Mouse (Mus musculus): ENCODE measurements around the gene Sipa1l1.

The Sipa1l1 gene

GRCm38 (mm10) chr12:82168820-82169533, at the start of gene Sipa1l1:
Gene Sipa1l1 (plus strand): TSS chr12:82169320.
- peak; percentile 99 for DNase-seq

GRCm38 (mm10) chr12:82121947-82122346, 47.2 kb upstream of the Sipa1l1 start:
- DNase-seq, result no peak

GRCm38 (mm10) chr12:82122450-82123249, 46.5 kb upstream of the Sipa1l1 start:
- peak; percentile 50 for DNase-seq

DNA sequence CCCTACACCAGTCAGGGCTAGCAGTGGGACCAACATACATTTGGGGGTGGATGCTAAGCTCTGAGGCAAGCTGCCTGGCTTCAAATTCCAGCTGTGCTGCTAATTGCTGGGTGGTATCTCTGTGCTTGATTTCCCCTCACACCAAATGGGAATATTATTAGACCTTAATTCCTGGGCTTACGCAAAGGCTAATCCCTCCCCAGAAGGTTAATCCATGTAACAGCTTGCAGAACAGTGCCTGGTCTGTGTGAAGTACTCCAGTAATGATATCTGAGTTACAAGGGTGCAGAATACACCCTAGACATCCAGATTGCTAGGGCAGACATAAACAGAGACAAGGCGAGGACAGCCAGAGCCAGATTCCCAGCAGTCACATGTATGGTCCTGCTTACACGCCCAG, 42.3 kb upstream of the Sipa1l1 start:
- no peak for DNase-seq

- DNase-seq, result no peak
Observed at GRCm38 (mm10) chr12:82139234-82140166, 29.6 kb upstream of the Sipa1l1 start.

DNA sequence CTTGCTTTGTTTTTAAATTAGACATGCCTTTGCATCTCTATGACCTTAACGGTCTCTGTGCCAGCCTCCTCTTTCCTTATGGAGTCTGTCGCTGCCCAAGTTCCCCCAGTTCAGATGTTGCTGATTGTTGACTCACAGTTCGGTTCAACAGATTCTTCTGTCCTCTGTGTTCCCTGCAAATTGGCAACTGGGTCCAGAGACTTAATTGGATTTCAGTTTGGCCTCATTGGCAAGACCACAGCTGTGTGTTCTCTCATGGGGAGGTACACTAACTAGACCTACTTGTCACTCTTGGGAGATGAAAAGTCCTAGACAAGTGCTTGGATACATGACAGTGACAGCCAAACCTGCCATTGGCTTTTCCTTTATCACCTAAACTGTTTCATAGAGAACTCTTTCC, 25.7 kb upstream of the Sipa1l1 start:
- no peak for DNase-seq

DNA sequence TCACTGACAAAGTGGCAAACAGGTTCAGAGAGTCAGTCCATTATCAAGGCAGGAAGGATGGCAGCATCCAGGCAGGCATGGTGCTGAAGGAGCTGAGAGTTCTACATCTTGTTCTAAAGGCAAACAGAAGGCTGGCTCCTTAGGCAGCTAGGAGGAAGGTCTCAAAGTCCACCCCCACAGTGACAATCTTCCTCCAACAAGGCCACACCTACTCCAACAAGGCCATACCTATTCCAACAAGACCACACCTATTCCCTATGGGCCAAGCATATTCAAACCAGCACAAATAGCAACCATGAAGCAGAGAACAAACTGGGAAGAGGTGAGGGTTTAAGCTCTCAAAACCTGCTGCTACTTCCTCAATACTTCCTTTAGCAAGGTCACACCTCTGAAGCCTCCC, 23.9 kb upstream of the Sipa1l1 start:
- no peak for DNase-seq

DNA sequence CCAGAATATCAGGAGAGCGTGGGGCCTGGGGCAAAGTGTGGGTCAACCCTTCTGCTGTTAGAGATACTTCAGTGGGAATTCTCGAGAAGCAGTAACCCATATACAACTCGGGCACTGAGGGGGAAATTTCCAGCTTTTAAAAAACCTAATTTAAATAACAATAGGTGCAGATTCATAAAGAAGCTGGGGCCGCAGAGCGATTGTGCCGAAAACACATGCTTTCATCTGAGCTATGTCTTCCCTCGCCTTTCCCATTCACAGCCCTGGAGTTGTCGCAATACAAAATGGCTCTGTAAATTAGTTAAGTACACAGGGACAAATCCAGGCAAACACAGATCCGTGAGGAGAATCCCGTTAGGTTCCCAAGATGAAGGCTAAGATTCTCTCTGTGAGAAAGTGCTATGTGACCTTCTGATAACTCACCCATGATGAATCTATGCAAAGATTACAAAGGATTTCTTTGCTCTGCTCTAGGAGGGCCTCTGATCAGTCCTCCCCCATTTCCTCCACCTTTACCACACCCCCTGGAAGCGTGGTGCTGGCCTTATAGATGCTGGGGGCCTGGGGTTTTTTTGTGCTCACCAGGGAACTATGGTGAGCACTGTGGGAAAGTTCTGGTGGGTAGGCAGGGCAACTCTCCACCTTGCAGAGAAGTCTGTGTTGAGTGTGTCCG, 22.0 kb upstream of the Sipa1l1 start:
- DNase-seq, result peak; percentile 27

- no peak for DNase-seq
Observed at GRCm38 (mm10) chr12:82148328-82148930, 20.7 kb upstream of the Sipa1l1 start.

- DNase-seq, result no peak
Observed at GRCm38 (mm10) chr12:82151019-82151418, 18.1 kb upstream of the Sipa1l1 start.

- no peak for DNase-seq
Observed at GRCm38 (mm10) chr12:82154527-82154926, 14.6 kb upstream of the Sipa1l1 start.

DNA sequence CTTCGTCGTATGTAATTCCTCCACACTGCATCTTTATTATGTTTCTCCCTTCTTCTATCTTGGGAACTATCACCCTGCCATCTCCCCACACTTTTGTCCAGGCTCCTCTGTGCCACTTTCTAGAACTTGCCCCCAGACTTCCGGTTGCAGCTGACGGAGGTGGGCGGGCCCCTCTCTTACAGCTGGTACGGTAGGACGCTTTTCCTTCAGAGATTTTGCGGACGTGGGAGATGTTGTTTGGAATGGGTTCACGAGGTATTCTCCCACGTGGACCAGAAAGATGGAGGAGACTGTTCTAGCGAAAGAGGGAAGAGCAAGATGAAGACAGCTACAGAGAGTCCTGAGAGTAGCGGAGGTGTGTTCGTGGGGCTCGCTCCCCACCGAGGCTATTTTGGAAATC, 10.6 kb upstream of the Sipa1l1 start:
- DNase-seq, result no peak

- no peak for DNase-seq
Observed at GRCm38 (mm10) chr12:82159372-82159771, 9.7 kb upstream of the Sipa1l1 start.

GRCm38 (mm10) chr12:82165651-82166050, 3.5 kb upstream of the Sipa1l1 start:
- DNase-seq, result no peak

- DNase-seq, result peak; percentile 59
Observed at GRCm38 (mm10) chr12:82166101-82166571, 3.0 kb upstream of the Sipa1l1 start.

DNA sequence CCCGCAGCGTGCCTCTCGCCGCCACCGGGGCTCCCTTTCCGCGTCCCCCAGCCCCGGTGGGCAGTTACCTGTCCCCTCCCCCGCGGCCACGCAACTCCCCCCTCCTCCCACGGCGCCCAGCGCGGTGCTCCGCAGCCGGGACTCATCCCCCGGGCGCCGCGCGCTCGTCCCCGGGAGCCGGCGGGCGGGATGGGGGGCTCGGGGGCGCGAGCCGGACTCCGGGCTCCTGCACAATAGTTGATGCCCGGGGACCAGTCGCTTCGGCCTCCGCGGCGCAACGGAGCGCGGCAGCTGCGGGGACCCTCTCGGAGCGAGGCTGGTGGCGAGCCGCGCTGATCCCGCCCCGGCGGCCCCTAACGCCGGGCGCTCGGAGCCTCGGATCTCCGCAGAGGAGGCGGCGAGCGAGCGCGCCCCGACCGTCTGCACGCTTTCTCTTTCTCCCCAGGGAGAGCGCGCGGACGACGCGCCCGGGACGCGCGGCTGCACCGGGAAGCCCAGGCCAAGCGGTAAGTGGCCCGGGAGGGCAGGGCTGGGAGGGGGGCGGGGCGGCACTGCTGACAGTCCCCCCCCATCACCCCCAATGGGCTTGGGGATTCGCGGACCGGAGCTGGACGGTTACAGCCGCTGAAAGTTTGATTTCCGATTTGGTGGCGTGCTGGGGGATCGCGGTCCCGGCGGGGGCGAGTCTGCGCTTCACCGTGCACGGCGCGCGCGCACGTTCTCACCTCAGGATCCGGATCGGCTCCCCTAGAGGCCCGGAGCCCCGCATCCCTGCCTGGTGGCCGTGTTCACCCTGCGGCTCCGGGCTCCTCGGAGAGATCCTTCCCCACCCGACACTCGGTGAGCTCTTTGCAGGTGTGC, 681 bp downstream of the Sipa1l1 start:
- DNase-seq, result peak; percentile 88

DNA sequence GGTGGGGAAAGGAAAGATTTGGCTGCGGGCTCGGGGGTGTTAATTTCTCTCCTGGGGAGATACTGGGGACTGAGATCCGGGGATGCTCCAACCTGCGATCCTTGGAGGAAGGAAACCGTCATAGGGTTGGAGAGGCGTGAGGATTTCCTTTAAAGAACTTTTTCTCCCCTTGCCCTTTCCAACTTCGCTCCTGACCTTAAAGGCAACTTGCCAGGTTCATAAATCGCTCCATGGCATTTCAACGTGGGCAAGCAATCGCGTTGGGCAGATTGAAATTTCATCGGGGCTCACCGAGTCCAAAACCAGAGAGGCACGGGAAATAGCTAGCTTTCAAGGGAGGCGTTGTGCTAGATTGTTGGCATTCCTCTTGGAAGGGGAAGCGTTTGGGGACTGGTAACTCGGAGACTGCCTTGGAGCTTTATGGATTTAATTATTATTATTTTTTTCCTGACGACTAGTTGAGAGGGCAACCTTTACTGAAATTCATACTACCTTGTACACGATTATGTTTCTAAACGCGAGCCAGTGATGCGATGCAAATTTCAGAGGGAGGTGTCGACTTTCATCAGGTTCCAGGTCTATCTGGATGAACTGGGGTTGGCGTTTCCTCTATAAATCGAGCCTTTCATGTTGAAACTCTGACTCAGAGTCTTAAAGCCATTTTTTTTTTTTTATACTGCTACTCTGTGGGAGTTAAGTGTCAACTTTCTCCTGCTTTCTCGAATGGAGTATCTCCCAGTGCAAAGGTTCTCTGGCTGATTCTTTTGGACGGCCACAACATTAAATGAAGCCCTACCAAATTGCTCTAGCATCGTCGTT, 1.6 kb downstream of the Sipa1l1 start:
- DNase-seq, result peak; percentile 47

DNA sequence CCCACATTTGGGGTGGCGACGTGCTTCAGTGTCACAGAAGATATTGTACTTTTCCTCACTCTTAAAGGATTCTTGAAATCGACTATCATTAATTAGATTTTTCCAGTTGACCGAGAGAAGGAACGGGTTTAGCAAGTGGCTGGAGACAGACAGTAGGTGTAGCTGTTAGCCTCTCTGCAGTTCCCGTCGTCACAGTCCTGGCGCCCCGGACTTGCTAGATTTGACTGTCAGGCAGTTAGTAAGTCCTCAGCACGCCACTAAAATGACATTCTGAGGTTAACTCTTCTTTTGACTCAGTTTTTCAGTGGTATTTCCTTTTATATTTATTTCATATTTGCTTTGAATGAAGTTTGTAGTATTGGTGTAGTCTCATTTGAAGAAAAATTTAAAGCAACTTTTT, 2.5 kb downstream of the Sipa1l1 start:
- DNase-seq, result peak; percentile 69

DNA sequence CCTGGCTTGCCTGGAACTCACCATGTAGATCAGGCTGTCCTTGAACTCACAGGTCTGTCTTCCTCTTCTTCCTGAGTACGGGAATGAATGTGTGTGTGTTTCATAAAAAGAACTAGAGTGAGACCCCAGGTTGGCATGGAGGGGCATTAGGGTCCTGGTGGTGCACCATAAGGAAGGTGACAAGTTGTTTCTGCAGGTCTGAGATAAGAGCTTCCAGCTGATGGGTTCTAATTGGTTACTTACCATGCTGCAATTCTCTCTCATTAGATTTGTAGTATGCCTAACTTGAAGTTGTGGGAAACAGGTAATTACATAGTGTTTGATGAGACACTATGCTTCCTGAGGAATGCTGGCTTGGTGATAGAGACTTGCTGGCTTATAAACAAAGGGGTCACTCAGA, 4.5 kb downstream of the Sipa1l1 start:
- no peak for DNase-seq

- DNase-seq, result no peak
Observed at GRCm38 (mm10) chr12:82175709-82176108, 6.6 kb downstream of the Sipa1l1 start.

Measured in embryo, embryonic 11 days (tissue).